Mouse (Mus musculus): ENCODE measurements around the gene Abhd12.

The Abhd12 gene

DNA sequence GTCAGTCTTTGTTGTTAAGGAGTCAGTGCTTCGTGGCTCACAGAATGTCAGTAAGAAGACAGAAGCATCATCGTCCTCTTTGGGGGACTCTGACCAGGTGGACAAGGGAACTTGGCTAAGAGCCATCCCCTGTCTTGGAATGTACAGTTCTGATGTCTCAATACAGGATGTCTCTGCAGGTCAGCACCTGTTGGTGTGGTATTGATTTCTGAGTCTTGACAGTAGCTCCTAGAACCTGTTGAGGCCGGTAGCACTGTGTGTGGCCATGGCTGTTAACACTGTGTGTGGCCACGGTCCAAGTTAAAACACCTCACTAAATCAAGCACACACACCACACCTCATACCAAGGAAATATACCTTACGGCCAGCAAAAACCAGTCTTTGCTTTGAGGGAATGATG is 103.9 kb downstream of the Abhd12 start:
- DNase-seq = no peak

DNA sequence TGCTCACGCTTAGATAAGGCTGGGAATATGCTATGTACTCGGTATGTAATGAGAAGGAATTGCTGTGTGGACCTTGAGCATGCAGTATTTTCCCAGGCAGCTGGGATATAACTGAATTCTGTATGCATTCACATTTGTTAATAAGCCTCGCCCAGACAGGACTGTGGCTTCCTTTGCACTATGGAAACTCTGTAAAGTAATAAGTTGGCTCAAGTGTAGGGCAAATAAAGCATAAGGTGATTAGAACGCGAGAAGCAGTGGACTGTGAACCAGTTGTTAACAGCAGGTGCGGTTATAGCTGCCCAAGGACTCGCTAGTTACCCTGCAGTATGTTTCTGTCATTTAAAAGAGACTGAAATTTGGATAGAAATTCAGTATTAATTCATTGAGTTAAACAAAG is 106.5 kb downstream of the Abhd12 start:
- DNase-seq = no peak

GRCm38 (mm10) chr2:150793320-150793719 is 111.2 kb downstream of the Abhd12 start:
- no peak for DNase-seq

DNA sequence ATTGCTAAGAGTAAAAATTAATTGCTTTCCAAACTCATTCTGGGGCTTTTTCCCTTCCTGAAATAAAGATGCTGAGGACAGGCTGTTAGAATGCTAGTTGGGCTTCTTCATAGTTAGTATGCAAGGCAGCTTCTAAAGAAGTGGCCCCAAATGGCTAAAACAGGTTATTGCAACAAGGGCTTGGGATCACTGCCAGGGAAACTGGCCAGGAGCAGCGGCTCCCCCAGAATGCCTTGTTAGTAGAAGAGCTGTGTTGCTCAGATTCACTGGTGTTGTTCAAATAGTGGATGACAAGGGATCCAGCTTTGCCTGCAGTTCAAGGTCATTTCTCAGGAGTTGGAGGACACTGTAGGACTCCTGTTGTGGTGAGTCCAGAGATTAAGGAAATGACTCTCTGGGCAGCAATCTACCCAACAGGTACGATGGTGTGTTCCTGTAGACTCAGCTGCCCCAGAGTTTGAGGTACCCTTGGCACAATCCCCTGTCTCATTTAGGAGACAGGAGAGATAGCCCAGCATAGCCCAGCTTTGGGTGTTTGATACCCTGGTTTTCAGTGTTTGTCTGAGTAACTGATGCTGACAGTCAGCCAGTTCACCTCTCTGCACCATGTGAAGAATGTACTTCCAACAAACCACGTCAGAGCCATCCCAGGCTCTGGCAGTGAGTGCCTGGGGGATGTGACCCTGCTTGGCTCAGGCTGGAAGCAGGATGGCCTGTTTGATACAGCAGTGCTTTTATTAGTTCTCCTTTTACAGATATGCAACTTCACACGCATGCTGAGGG is 115.6 kb downstream of the Abhd12 start:
- no peak for DNase-seq

GRCm38 (mm10) chr2:150787234-150787771 is 117.2 kb downstream of the Abhd12 start:
- peak; percentile 22 to 32 for DNase-seq

GRCm38 (mm10) chr2:150786251-150787180 is 118.0 kb downstream of the Abhd12 start, which contains the start of gene Pygb:
Gene Pygb, plus strand, starts transcription at chr2:150786735.
- peak; percentile 79 to 84 for DNase-seq

DNA sequence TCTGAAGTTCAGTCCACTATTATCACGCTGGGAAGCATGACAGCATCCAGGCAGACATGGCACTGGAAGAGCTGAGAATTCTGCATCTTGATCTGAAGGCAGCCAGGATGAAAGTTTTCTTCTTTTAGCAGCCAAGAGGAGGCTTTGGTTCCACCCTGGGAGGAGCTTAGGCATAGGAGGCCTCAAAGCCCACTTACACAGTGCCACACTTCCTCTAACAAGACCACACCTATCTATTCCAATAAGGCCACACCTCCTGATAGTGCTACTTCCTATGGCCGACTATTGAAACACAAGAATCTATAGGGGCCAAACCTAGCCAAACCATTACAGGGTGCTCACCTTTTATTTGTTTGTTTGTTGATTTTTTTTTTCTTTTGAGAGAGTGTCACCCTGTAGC is 121.7 kb downstream of the Abhd12 start:
- no peak for DNase-seq
